Mouse (Mus musculus): ENCODE results near the gene Pigu.

- TF ChIP-seq EP300 (IDR thresholded peaks at IDR 0.05) (no peak), CTCF (IDR thresholded peaks at IDR 0.05) (no peak)
These were observed 25.1 kb upstream of the Pigu start for GRCm38 (mm10) chr2:155382332-155382700.
